Mouse (Mus musculus) R1 (cell line): ENCODE data around the gene Nrbf2.

Experiments
- DNase-seq: peaks from one replicate; pipeline ENCODE4 v3.0.0-alpha.2; 2018; ENCODE audit warnings: low read depth, low spot score

Gene Nrbf2

DNA sequence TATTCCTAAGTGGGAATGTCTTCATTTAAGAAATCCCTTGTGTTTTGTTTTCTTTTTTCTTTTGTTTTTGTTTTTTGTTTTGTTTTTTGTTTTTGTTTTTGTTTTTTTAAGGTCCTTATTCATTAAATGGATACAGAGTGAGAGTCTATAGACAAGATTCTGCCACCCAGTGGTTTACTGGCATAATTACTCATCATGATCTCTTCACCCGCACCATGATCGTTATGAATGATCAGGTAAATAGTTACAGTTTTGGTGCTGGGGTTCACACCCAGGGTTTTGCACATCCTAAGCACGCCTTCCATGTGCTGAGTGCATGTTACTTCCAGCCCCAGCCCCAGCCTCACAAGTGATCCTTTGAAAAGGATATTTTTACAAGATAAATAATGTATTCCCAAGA, 68.2 kb downstream of the Nrbf2 start:
- no peak for DNase-seq
